Mouse (Mus musculus): ENCODE measurements around the gene Ptpn13. TPM values are rescaled to one million over a fixed set of nuclear protein-coding genes. Genes with fewer than 3 reads are reported as not detected.

Gene Ptpn13
- polyA plus RNA-seq, 1 experiment from 2014 or later, result 19.1 TPM

- peaks cover 35% of the 10 kb centered on the region for H3K36me3 ChIP-seq
- H3K4me2 ChIP-seq (replicated peaks), result no peak overlapping the region
- H3K9me3 ChIP-seq, result no peaks in the 10 kb centered on the region
- H3K27me3 ChIP-seq, result no peaks in the 10 kb centered on the region
- H3K4me1 ChIP-seq, result no peaks in the 10 kb centered on the region
- no peak for ATAC-seq (ENCODE audit: low FRiP score, low read depth)
- H3K4me3 ChIP-seq, result no peak overlapping the region
- H3K27ac ChIP-seq (replicated peaks), result no peak overlapping the region
- 79% methylated on average over 7 of the region's 7 CpGs for WGBS
- H3K9ac ChIP-seq (replicated peaks), result no peak overlapping the region
These were observed 162.2 kb downstream of the Ptpn13 start for GRCm38 (mm10) chr5:103587219-103587618.

GRCm38 (mm10) chr5:103591846-103592245, 166.9 kb downstream of the Ptpn13 start:
- no peaks in the 10 kb centered on the region for H3K27me3 ChIP-seq
- no peak overlapping the region for H3K4me2 ChIP-seq (replicated peaks)
- 0 out of 2 replicates have a peak, but pooled peaks cover 9% of the 10 kb centered on the region for H3K4me1 ChIP-seq
- peaks cover 33% of the 10 kb centered on the region for H3K36me3 ChIP-seq
- WGBS, result 90% methylated on average over 7 of the region's 7 CpGs
- H3K4me3 ChIP-seq, result no peak overlapping the region
- no peak overlapping the region for H3K9ac ChIP-seq (replicated peaks)
- no peaks in the 10 kb centered on the region for H3K9me3 ChIP-seq
- H3K27ac ChIP-seq (replicated peaks), result no peak overlapping the region
- ATAC-seq (ENCODE audit: low FRiP score, low read depth), result no peak

GRCm38 (mm10) chr5:103592706-103593105, 167.7 kb downstream of the Ptpn13 start:
- no peak for ATAC-seq (ENCODE audit: low FRiP score, low read depth)
- H3K27me3 ChIP-seq, result no peaks in the 10 kb centered on the region
- peaks cover 24% of the 10 kb centered on the region for H3K36me3 ChIP-seq
- no peak overlapping the region for H3K27ac ChIP-seq (replicated peaks)
- H3K4me2 ChIP-seq (replicated peaks), result no peak overlapping the region
- no peak overlapping the region for H3K4me3 ChIP-seq
- no peaks in the 10 kb centered on the region for H3K9me3 ChIP-seq
- H3K9ac ChIP-seq (replicated peaks), result no peak overlapping the region
- WGBS, result 90% methylated on average over 8 of the region's 8 CpGs
- H3K4me1 ChIP-seq, result 0 out of 2 replicates have a peak, but pooled peaks cover 9% of the 10 kb centered on the region

GRCm38 (mm10) chr5:103593575-103593974, 168.6 kb downstream of the Ptpn13 start:
- H3K4me3 ChIP-seq, result no peak overlapping the region
- no peak overlapping the region for H3K27ac ChIP-seq (replicated peaks)
- 0 out of 2 replicates have a peak, but pooled peaks cover 9% of the 10 kb centered on the region for H3K4me1 ChIP-seq
- peaks cover 16% of the 10 kb centered on the region for H3K36me3 ChIP-seq
- ATAC-seq (ENCODE audit: low FRiP score, low read depth), result no peak
- 86% methylated on average over 9 of the region's 9 CpGs for WGBS
- no peaks in the 10 kb centered on the region for H3K9me3 ChIP-seq
- H3K4me2 ChIP-seq (replicated peaks), result no peak overlapping the region
- H3K27me3 ChIP-seq, result no peaks in the 10 kb centered on the region
- H3K9ac ChIP-seq (replicated peaks), result no peak overlapping the region

GRCm38 (mm10) chr5:103595394-103596226, 170.6 kb downstream of the Ptpn13 start:
- no peak for ATAC-seq (ENCODE audit: low FRiP score, low read depth)
- Histone ChIP-seq H3K4me2 (replicated peaks) (no peak overlapping the region), H3K4me1 (0 out of 2 replicates have a peak, but pooled peaks cover 9% of the 10 kb centered on the region), H3K36me3 (peaks cover 21% of the 10 kb centered on the region), H3K27me3 (no peaks in the 10 kb centered on the region), H3K4me3 (no peak overlapping the region), H3K9ac (replicated peaks) (no peak overlapping the region), H3K9me3 (no peaks in the 10 kb centered on the region), H3K27ac (replicated peaks) (0 out of 2 replicates have a peak overlapping the region, but pooled peaks have one; percentile 1)
- 83% methylated on average over 13 of the region's 13 CpGs for WGBS

- H3K36me3 ChIP-seq, result peaks cover 15% of the 10 kb centered on the region
- H3K27me3 ChIP-seq, result no peaks in the 10 kb centered on the region
- H3K4me2 ChIP-seq (replicated peaks), result no peak overlapping the region
- 77% methylated on average over 14 of the region's 14 CpGs for WGBS
- H3K4me3 ChIP-seq, result no peak overlapping the region
- no peaks in the 10 kb centered on the region for H3K9me3 ChIP-seq
- peak overlapping the region; percentile 17; the same call in 1 of the 2 replicates for H3K27ac ChIP-seq (replicated peaks)
- peak; percentile 63 for ATAC-seq (ENCODE audit: low FRiP score, low read depth)
- no peak overlapping the region for H3K9ac ChIP-seq (replicated peaks)
- H3K4me1 ChIP-seq, result 0 out of 2 replicates have a peak, but pooled peaks cover 9% of the 10 kb centered on the region
These were observed 171.6 kb downstream of the Ptpn13 start for GRCm38 (mm10) chr5:103596467-103597146.

- no peaks in the 10 kb centered on the region for H3K27me3 ChIP-seq
- no peak overlapping the region for H3K9ac ChIP-seq (replicated peaks)
- H3K4me1 ChIP-seq, result 0 out of 2 replicates have a peak, but pooled peaks cover 9% of the 10 kb centered on the region
- no peak for ATAC-seq (ENCODE audit: low FRiP score, low read depth)
- WGBS, result 76% methylated on average over 6 of the region's 6 CpGs
- H3K4me3 ChIP-seq, result no peak overlapping the region
- H3K4me2 ChIP-seq (replicated peaks), result no peak overlapping the region
- H3K36me3 ChIP-seq, result peaks cover 15% of the 10 kb centered on the region
- H3K9me3 ChIP-seq, result no peaks in the 10 kb centered on the region
- no peak overlapping the region for H3K27ac ChIP-seq (replicated peaks)
These were observed 172.6 kb downstream of the Ptpn13 start for GRCm38 (mm10) chr5:103597604-103598003.

- no peak overlapping the region for H3K4me2 ChIP-seq (replicated peaks)
- H3K4me3 ChIP-seq, result no peak overlapping the region
- no peak for ATAC-seq (ENCODE audit: low FRiP score, low read depth)
- H3K27ac ChIP-seq (replicated peaks), result no peak overlapping the region
- WGBS, result 91% methylated on average over 9 of the region's 9 CpGs
- H3K4me1 ChIP-seq, result peaks cover 12% of the 10 kb centered on the region; the same call in 1 of the 2 replicates
- H3K36me3 ChIP-seq, result peaks cover 11% of the 10 kb centered on the region
- no peak overlapping the region for H3K9ac ChIP-seq (replicated peaks)
- no peaks in the 10 kb centered on the region for H3K9me3 ChIP-seq
- H3K27me3 ChIP-seq, result no peaks in the 10 kb centered on the region
These were observed 173.3 kb downstream of the Ptpn13 start for GRCm38 (mm10) chr5:103598264-103598663.

GRCm38 (mm10) chr5:103598881-103599280, 173.9 kb downstream of the Ptpn13 start:
- H3K4me2 ChIP-seq (replicated peaks), result no peak overlapping the region
- H3K4me3 ChIP-seq, result no peak overlapping the region
- H3K9ac ChIP-seq (replicated peaks), result no peak overlapping the region
- peaks cover 17% of the 10 kb centered on the region; the same call in 1 of the 2 replicates for H3K4me1 ChIP-seq
- H3K9me3 ChIP-seq, result no peaks in the 10 kb centered on the region
- 84% methylated on average over 5 of the region's 5 CpGs for WGBS
- no peak for ATAC-seq (ENCODE audit: low FRiP score, low read depth)
- H3K36me3 ChIP-seq, result peaks cover 8% of the 10 kb centered on the region; the same call in 1 of the 2 replicates
- no peaks in the 10 kb centered on the region for H3K27me3 ChIP-seq
- no peak overlapping the region for H3K27ac ChIP-seq (replicated peaks)

- Histone ChIP-seq H3K4me2 (replicated peaks) (no peak overlapping the region), H3K9ac (replicated peaks) (no peak overlapping the region), H3K4me1 (peaks cover 7% of the 10 kb centered on the region; the same call in 1 of the 2 replicates), H3K27me3 (no peaks in the 10 kb centered on the region), H3K9me3 (no peaks in the 10 kb centered on the region), H3K4me3 (no peak overlapping the region), H3K27ac (replicated peaks) (no peak overlapping the region), H3K36me3 (0 out of 2 replicates have a peak, but pooled peaks cover 5% of the 10 kb centered on the region)
- no peak for ATAC-seq (ENCODE audit: low FRiP score, low read depth)
- 36% methylated on average over 11 of the region's 11 CpGs for WGBS
These were observed 178.3 kb downstream of the Ptpn13 start for GRCm38 (mm10) chr5:103603115-103603893.

- Histone ChIP-seq H3K9me3 (no peaks in the 10 kb centered on the region), H3K27me3 (no peaks in the 10 kb centered on the region), H3K9ac (replicated peaks) (no peak overlapping the region), H3K27ac (replicated peaks) (no peak overlapping the region), H3K36me3 (no peaks in the 10 kb centered on the region), H3K4me2 (replicated peaks) (no peak overlapping the region), H3K4me1 (peaks cover 7% of the 10 kb centered on the region; the same call in 1 of the 2 replicates), H3K4me3 (no peak overlapping the region)
- ATAC-seq (ENCODE audit: low FRiP score, low read depth), result no peak
- WGBS, result 87% methylated on average over 7 of the region's 7 CpGs
These were observed 180.7 kb downstream of the Ptpn13 start for GRCm38 (mm10) chr5:103605707-103606106.
